Mouse (Mus musculus): ENCODE measurements around the gene Mecom. TPM values are rescaled to one million over a fixed set of nuclear protein-coding genes. Genes with fewer than 3 reads are reported as not detected.
"Not testable (repeated sequence)": the region's sequence is repeated elsewhere in the genome, so short reads cannot be mapped to it uniquely, and the experiment has no call there.

Gene Mecom
- polyA plus RNA-seq, 1 experiment = not detected

GRCm38 (mm10) chr3:30550218-30550617, 2.4 kb upstream of the Mecom start:
- Histone ChIP-seq H3K4me3 (replicated peaks) (no peak overlapping the region), H3K27me3 (replicated peaks) (peaks cover 3% of the 10 kb centered on the region), H3K9me3 (no peaks in the 10 kb centered on the region), H3K36me3 (replicated peaks; ENCODE audit: low read length) (no peaks in the 10 kb centered on the region), H3K4me1 (no peaks in the 10 kb centered on the region)
- no peak for TF ChIP-seq GATA1 (IDR thresholded peaks at IDR 0.05; ENCODE audit: borderline replicate concordance, low read length)

- no peak for TF ChIP-seq GATA1 (IDR thresholded peaks at IDR 0.05; ENCODE audit: borderline replicate concordance, low read length)
- TF ChIP-seq FLI1 (IDR thresholded peaks at IDR 0.05; ENCODE audit: low read length) = no peak
- Histone ChIP-seq H3K4me1 (no peaks in the 10 kb centered on the region), H3K27me3 (replicated peaks) (peaks cover 4% of the 10 kb centered on the region)
Measured at GRCm38 (mm10) chr3:30548928-30549327, 1.1 kb upstream of the Mecom start.

GRCm38 (mm10) chr3:30546831-30547369, 908 bp downstream of the Mecom start:
- H3K36me3 ChIP-seq (replicated peaks; ENCODE audit: low read length) = no peaks in the 10 kb centered on the region
- no peak overlapping the region for H3K4me3 ChIP-seq (replicated peaks)
- no peaks in the 10 kb centered on the region for H3K4me1 ChIP-seq
- H3K27me3 ChIP-seq (replicated peaks) = peaks cover 2% of the 10 kb centered on the region
- TF ChIP-seq FLI1 (IDR thresholded peaks at IDR 0.05; ENCODE audit: low read length) = no peak
- TF ChIP-seq GATA1 (IDR thresholded peaks at IDR 0.05; ENCODE audit: borderline replicate concordance, low read length) = no peak
- no peaks in the 10 kb centered on the region for H3K9me3 ChIP-seq

More at GRCm38 (mm10) chr3:30548928-30549327, 1.1 kb upstream of the Mecom start:
- Histone ChIP-seq H3K9me3 (no peaks in the 10 kb centered on the region), H3K36me3 (replicated peaks; ENCODE audit: low read length) (no peaks in the 10 kb centered on the region), H3K4me3 (replicated peaks) (no peak overlapping the region)

- Histone ChIP-seq H3K4me3 (replicated peaks) (no peak overlapping the region), H3K36me3 (replicated peaks; ENCODE audit: low read length) (no peaks in the 10 kb centered on the region), H3K9me3 (no peaks in the 10 kb centered on the region), H3K4me1 (no peaks in the 10 kb centered on the region), H3K27me3 (replicated peaks) (peaks cover 2% of the 10 kb centered on the region)
- TF ChIP-seq FLI1 (IDR thresholded peaks at IDR 0.05; ENCODE audit: low read length) (no peak), GATA1 (IDR thresholded peaks at IDR 0.05; ENCODE audit: borderline replicate concordance, low read length) (no peak)
Measured at GRCm38 (mm10) chr3:30546366-30546765, 1.4 kb downstream of the Mecom start.

- TF ChIP-seq FLI1 (IDR thresholded peaks at IDR 0.05; ENCODE audit: low read length) (no peak), GATA1 (IDR thresholded peaks at IDR 0.05; ENCODE audit: borderline replicate concordance, low read length) (no peak)
- peaks cover 2% of the 10 kb centered on the region for H3K27me3 ChIP-seq (replicated peaks)
- no peaks in the 10 kb centered on the region for H3K4me1 ChIP-seq
- no peaks in the 10 kb centered on the region for H3K36me3 ChIP-seq (replicated peaks; ENCODE audit: low read length)
- H3K9me3 ChIP-seq = no peaks in the 10 kb centered on the region
- no peak overlapping the region for H3K4me3 ChIP-seq (replicated peaks)
Measured at GRCm38 (mm10) chr3:30545246-30545645, 2.6 kb downstream of the Mecom start.

GRCm38 (mm10) chr3:30544305-30544704, 3.5 kb downstream of the Mecom start:
- no peaks in the 10 kb centered on the region for H3K9me3 ChIP-seq
- TF ChIP-seq GATA1 (IDR thresholded peaks at IDR 0.05; ENCODE audit: borderline replicate concordance, low read length) (no peak), FLI1 (IDR thresholded peaks at IDR 0.05; ENCODE audit: low read length) (no peak)
- peaks cover 2% of the 10 kb centered on the region for H3K27me3 ChIP-seq (replicated peaks)
- H3K36me3 ChIP-seq (replicated peaks; ENCODE audit: low read length) = no peaks in the 10 kb centered on the region
- no peaks in the 10 kb centered on the region for H3K4me1 ChIP-seq
- no peak overlapping the region for H3K4me3 ChIP-seq (replicated peaks)

GRCm38 (mm10) chr3:30535821-30536220, 12.0 kb downstream of the Mecom start:
- Histone ChIP-seq H3K9me3 (peaks cover 16% of the 10 kb centered on the region), H3K4me1 (no peaks in the 10 kb centered on the region), H3K4me3 (replicated peaks) (peak overlapping the region; percentile 44), H3K36me3 (replicated peaks; ENCODE audit: low read length) (no peaks in the 10 kb centered on the region), H3K27me3 (replicated peaks) (no peaks in the 10 kb centered on the region)
- no peak for TF ChIP-seq GATA1 (IDR thresholded peaks at IDR 0.05; ENCODE audit: borderline replicate concordance, low read length)
- TF ChIP-seq FLI1 (IDR thresholded peaks at IDR 0.05; ENCODE audit: low read length) = no peak

- H3K4me3 ChIP-seq (replicated peaks); H3K36me3 ChIP-seq (replicated peaks; ENCODE audit: low read length); H3K4me1 ChIP-seq; H3K9me3 ChIP-seq: not testable (repeated sequence)
- H3K27me3 ChIP-seq (replicated peaks) = peaks cover 26% of the 10 kb centered on the region
Measured at GRCm38 (mm10) chr3:30520751-30521150, 27.1 kb downstream of the Mecom start.

GRCm38 (mm10) chr3:30519425-30519824, 28.4 kb downstream of the Mecom start:
- Histone ChIP-seq H3K4me3 (replicated peaks) (no peak overlapping the region), H3K4me1 (peaks cover 12% of the 10 kb centered on the region), H3K36me3 (replicated peaks; ENCODE audit: low read length) (no peaks in the 10 kb centered on the region), H3K27me3 (replicated peaks) (peaks cover 39% of the 10 kb centered on the region), H3K9me3 (no peaks in the 10 kb centered on the region)
- TF ChIP-seq FLI1 (IDR thresholded peaks at IDR 0.05; ENCODE audit: low read length) (no peak), GATA1 (IDR thresholded peaks at IDR 0.05; ENCODE audit: borderline replicate concordance, low read length) (no peak)

GRCm38 (mm10) chr3:30515795-30516170, 32.0 kb downstream of the Mecom start:
- TF ChIP-seq FLI1 (IDR thresholded peaks at IDR 0.05; ENCODE audit: low read length) (no peak), GATA1 (IDR thresholded peaks at IDR 0.05; ENCODE audit: borderline replicate concordance, low read length) (no peak)
- Histone ChIP-seq H3K4me1 (peaks cover 25% of the 10 kb centered on the region), H3K36me3 (replicated peaks; ENCODE audit: low read length) (no peaks in the 10 kb centered on the region), H3K27me3 (replicated peaks) (peaks cover 71% of the 10 kb centered on the region), H3K9me3 (no peaks in the 10 kb centered on the region), H3K4me3 (replicated peaks) (no peak overlapping the region)
